Mouse (Mus musculus) liver, embryonic 12.5 days (tissue): ENCODE measurements around the gene D3Ertd254e. TPM values are rescaled to one million over a fixed set of nuclear protein-coding genes. Genes with fewer than 3 reads are reported as not detected.

Experiments
- polyA plus RNA-seq: library from polyadenylated mRNA; unstranded; fragments of >200 nt; fragmentation: Nextera tagmentation; extraction: Ambion mirVana; gene quantifications from 2 replicates; pipeline ENCODE4 v1.2.1, GENCODE M21; 2016

D3Ertd254e gene
- polyA plus RNA-seq, 1 experiment from 2014 or later: 2.2 TPM

Other genes starting within 250 kb of the D3Ertd254e start
- 92.7 and 96.5 TPM in 2 replicates for gene Dcun1d1, start 213.6 kb upstream of the D3Ertd254e start, polyA plus RNA-seq
- 15.3 and 18.2 TPM in 2 replicates for gene Mccc1, start 150.3 kb upstream of the D3Ertd254e start, polyA plus RNA-seq
- not detected in 2 replicates for gene Ccdc144b, start 97.5 kb upstream of the D3Ertd254e start, polyA plus RNA-seq
- 42.0 and 44.4 TPM in 2 replicates for gene Acad9, start 85.0 kb upstream of the D3Ertd254e start, polyA plus RNA-seq
- 0.10 TPM in 1 of 2 replicates, not detected in the other for gene Qrfpr, start 71.3 kb downstream of the D3Ertd254e start, polyA plus RNA-seq